Mouse (Mus musculus) megakaryocyte, embryonic 14.5 days (primary cell): ENCODE results near the gene Hspa1l.

Source experiments
- FLI1 ChIP-seq: IDR thresholded peaks from 2 replicates; pipeline ENCODE4 v1.6.1; 2012; ENCODE audit warnings: low read length, inconsistent platforms, mixed read lengths
- GATA1 ChIP-seq: IDR thresholded peaks from 3 replicates; pipeline ENCODE4 v1.6.1; 2012; ENCODE audit warnings: mixed read lengths, low read length, inconsistent platforms, borderline replicate concordance

GRCm38 (mm10) chr17:34928841-34929240, 43.7 kb upstream of the Hspa1l start:
- TF ChIP-seq GATA1 = no peak
- TF ChIP-seq FLI1 = no peak
